In the genomic region with DNA sequence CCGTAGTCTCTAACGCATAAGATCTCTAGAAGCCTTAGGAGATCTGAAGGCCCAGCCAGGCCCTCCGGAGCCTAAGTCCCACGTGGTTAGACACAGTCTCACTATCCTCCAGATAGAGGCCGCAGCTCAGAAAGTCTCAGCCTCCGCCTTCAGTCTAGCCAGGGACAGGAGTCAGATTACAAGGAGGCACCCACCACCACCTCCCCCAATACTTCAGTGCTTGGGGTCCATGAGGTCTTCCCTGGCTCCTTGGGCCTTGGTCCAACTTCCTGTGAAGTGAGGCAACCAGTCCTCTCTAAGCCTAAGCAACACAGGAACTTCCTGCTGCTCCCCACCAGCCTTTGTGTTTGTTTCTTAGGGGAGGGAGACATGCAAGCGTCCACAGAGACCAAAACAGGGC, we compare ENCODE assay signal across 12 mouse cellular contexts. TPM values are rescaled to one million over a fixed set of nuclear protein-coding genes. Genes with fewer than 3 reads are reported as not detected.
A peak's percentile ranks its signal among the peaks of the same experiment; 100 is the strongest.
DNase-seq lines count a peak whose midpoint lies in the region; ATAC-seq lines count a peak whose summit lies in the region.
"Had no signal": no experiment of that assay in that cellular context is flagged by ENCODE, and none has a peak within 500 bp of the region (broad histone marks: within the 10 kb centered on the region; RNA-seq: fewer than 3 reads in every experiment).

No protein-coding gene starts in this region.

- H3K4me1 ChIP-seq in hindbrain, embryonic 11.5 days (replicated peaks; ENCODE audit: control insufficient read depth, insufficient read depth, low read length) = 0 out of 2 replicates have a peak, but pooled peaks cover 2% of the 10 kb centered on the region
- H3K4me1 ChIP-seq in hindbrain, embryonic 12.5 days = peaks cover 11% of the 10 kb centered on the region; the same call in 1 of the 2 replicates
- H3K4me1 ChIP-seq: liver, embryonic 13.5 days had no signal

- no peak overlapping the region for H3K9ac ChIP-seq in hindbrain, embryonic 11.5 days (ENCODE audit: low read depth, low read length)
- no peak overlapping the region for H3K9ac ChIP-seq in hindbrain, embryonic 12.5 days
- H3K9ac ChIP-seq: heart, embryonic 13.5 days; liver, embryonic 13.5 days had no signal

- no peaks in the 10 kb centered on the region for H3K36me3 ChIP-seq in hindbrain, embryonic 11.5 days (ENCODE audit: control insufficient read depth, insufficient read depth, low read length)
- no peaks in the 10 kb centered on the region for H3K36me3 ChIP-seq in hindbrain, embryonic 12.5 days
- H3K36me3 ChIP-seq: heart, embryonic 13.5 days; liver, embryonic 13.5 days had no signal

- ATAC-seq in hindbrain, embryonic 11.5 days (ENCODE audit: low FRiP score) = 0 out of 2 replicates have a peak, but pooled peaks have one; percentile 19
- ATAC-seq in hindbrain, embryonic 12.5 days (ENCODE audit: low FRiP score) = no peak
- ATAC-seq in megakaryocyte, adult 5-6 weeks (ENCODE audit: poor library complexity, severe bottlenecking) = 0 out of 2 replicates have a peak, but pooled peaks have one; percentile 26

- no peak overlapping the region for H3K27ac ChIP-seq in hindbrain, embryonic 11.5 days (ENCODE audit: low read depth, low read length)
- no peak overlapping the region for H3K27ac ChIP-seq in hindbrain, embryonic 12.5 days
- H3K27ac ChIP-seq: heart, embryonic 13.5 days; liver, embryonic 13.5 days had no signal

- 65% methylated on average over 7 of the region's 7 CpGs for WGBS in hindbrain, embryonic 11.5 days
- 58% methylated on average over 7 of the region's 7 CpGs for WGBS in hindbrain, embryonic 12.5 days

- no peaks in the 10 kb centered on the region for H3K9me3 ChIP-seq in hindbrain, embryonic 11.5 days (ENCODE audit: control insufficient read depth, low read length)
- no peaks in the 10 kb centered on the region for H3K9me3 ChIP-seq in hindbrain, embryonic 12.5 days (replicated peaks)
- H3K9me3 ChIP-seq: heart, embryonic 13.5 days; liver, embryonic 13.5 days had no signal

- no peak overlapping the region for H3K4me2 ChIP-seq in hindbrain, embryonic 11.5 days (replicated peaks; ENCODE audit: low read depth, low read length)
- H3K4me2 ChIP-seq in hindbrain, embryonic 12.5 days (replicated peaks) = no peak overlapping the region
- H3K4me2 ChIP-seq: heart, embryonic 13.5 days; liver, embryonic 13.5 days had no signal

- DNase-seq in embryo, embryonic 11 days = peak; percentile 27
- DNase-seq in embryo, embryonic 9.5 days (ENCODE audit: extremely low spot score) = no peak
- DNase-seq in hindbrain, embryonic 11.5 days (ENCODE audit: low spot score) = no peak
- DNase-seq in lung, postnatal 10 days = peak; percentile 38
- DNase-seq in lung, postnatal 25 days (ENCODE audit: low spot score) = no peak
- DNase-seq in thymus, postnatal 4 days = no peak
- DNase-seq: liver, embryonic 13.5 days; thymus, adult 18-20 months had no signal

- no peaks in the 10 kb centered on the region for H3K27me3 ChIP-seq in hindbrain, embryonic 11.5 days (ENCODE audit: control insufficient read depth, insufficient read depth, low read length)
- H3K27me3 ChIP-seq in hindbrain, embryonic 12.5 days = peaks cover 22% of the 10 kb centered on the region

- H3K4me3 ChIP-seq in hindbrain, embryonic 11.5 days (ENCODE audit: low read depth, low read length) = no peak overlapping the region
- no peak overlapping the region for H3K4me3 ChIP-seq in hindbrain, embryonic 12.5 days
- H3K4me3 ChIP-seq: heart, embryonic 13.5 days; liver, embryonic 13.5 days had no signal

RNA-seq across cellular contexts. Expression of gene Ttc34, which starts 11.0 kb away (rescaled TPM):
- polyA plus RNA-seq in hindbrain, embryonic 11.5 days (2014; fragmentation: Nextera tagmentation; extraction: Ambion mirVana) = 0.09 and 0.32 TPM in 2 replicates
- 0.27 and 0.72 TPM in 2 replicates for polyA plus RNA-seq in hindbrain, embryonic 12.5 days (2016; fragmentation: Nextera tagmentation; extraction: Ambion mirVana)
- not detected in 2 replicates for total RNA-seq in megakaryocyte, adult 5-6 weeks (2015)
- total RNA-seq in megakaryocyte, adult 5-6 weeks (2017) = 0.07 TPM in 1 of 2 replicates, not detected in the other

RNA-seq across cellular contexts. Expression of gene Mmel1, which starts 43.2 kb away (rescaled TPM):
- polyA plus RNA-seq in hindbrain, embryonic 11.5 days (2014; fragmentation: Nextera tagmentation; extraction: Ambion mirVana) = 0.48 and 0.56 TPM in 2 replicates
- polyA plus RNA-seq in hindbrain, embryonic 12.5 days (2016; fragmentation: Nextera tagmentation; extraction: Ambion mirVana) = 0.40 and 0.41 TPM in 2 replicates
- 0.25 TPM in 1 of 2 replicates, not detected in the other for total RNA-seq in megakaryocyte, adult 5-6 weeks (2015)
- not detected in 2 replicates for total RNA-seq in megakaryocyte, adult 5-6 weeks (2017)
- polyA plus RNA-seq: large intestine, adult 2 months had no signal

Comparison
In these comparisons a context has a peak if more than half of its experiments do, and no peak if none do; other contexts are left out.
1. DNase-seq: peak in embryo, embryonic 11 days (single experiment) and lung, postnatal 10 days (single experiment); none in embryo, embryonic 9.5 days (single experiment), hindbrain, embryonic 11.5 days (single experiment), lung, postnatal 25 days (single experiment) and thymus, postnatal 4 days (single experiment).